Mouse (Mus musculus) embryonic facial prominence, embryonic 14.5 days (tissue): ENCODE results near the gene Ube4b. TPM values are rescaled to one million over a fixed set of nuclear protein-coding genes. Genes with fewer than 3 reads are reported as not detected.
A peak's percentile ranks its signal among the peaks of the same experiment; 100 is the strongest.

ENCODE experiments used
- ATAC-seq: fragments of 200-750 bp; cut with Nextera tagmentation; 2 replicates; pipeline ENCODE4 v1.8.0; 2017; ENCODE audit warnings: low read depth, moderate number of reproducible peaks, moderate TSS enrichment
- DNase-seq: peaks from one replicate; pipeline ENCODE4 v3.0.0-alpha.2; 2015; ENCODE audit warnings: low spot score
- H3K27ac ChIP-seq: fragments of 300-500 bp; sonication (generic); replicated peaks from 2 replicates; pipeline ENCODE4 v1.5.1; 2014; ENCODE audit warnings: low read depth, mild to moderate bottlenecking, low read length, moderate library complexity
- H3K27me3 ChIP-seq: fragments of 300-500 bp; sonication (generic); replicated peaks from 2 replicates; pipeline ENCODE4 v1.6.1; 2014; ENCODE audit warnings: low read length; ENCODE audit not compliant: control insufficient read depth, insufficient read depth
- H3K36me3 ChIP-seq: fragments of 300-500 bp; sonication (generic); 2 replicates; pipeline ENCODE4 v1.6.1; 2014; ENCODE audit warnings: low read length, mixed read lengths; ENCODE audit not compliant: control insufficient read depth, insufficient read depth
- H3K4me1 ChIP-seq: fragments of 300-500 bp; sonication (generic); 2 replicates; pipeline ENCODE4 v1.6.1; 2014; ENCODE audit warnings: antibody characterized with exemption, low read length; ENCODE audit not compliant: control insufficient read depth, insufficient read depth
- H3K4me2 ChIP-seq: fragments of 300-500 bp; sonication (generic); 2 replicates; pipeline ENCODE4 v1.6.1; 2014; ENCODE audit warnings: low read depth, mild to moderate bottlenecking, low read length, moderate library complexity, mixed read lengths
- H3K4me3 ChIP-seq: fragments of 300-500 bp; sonication (generic); 2 replicates; pipeline ENCODE4 v1.5.1; 2014; ENCODE audit warnings: low read depth, mild to moderate bottlenecking, low read length
- H3K9ac ChIP-seq: fragments of 300-500 bp; sonication (generic); 2 replicates; pipeline ENCODE4 v1.6.1; 2014; ENCODE audit warnings: low read depth, mild to moderate bottlenecking, low read length, moderate library complexity, mixed read lengths
- H3K9me3 ChIP-seq: fragments of 300-500 bp; sonication (generic); 2 replicates; pipeline ENCODE4 v1.6.1; 2016; ENCODE audit warnings: low read length; ENCODE audit not compliant: control insufficient read depth
- WGBS: fragments of 180-500 bp; shearing (Covaris S2); extraction: QIAGEN DNeasy Blood & Tissue Kit; methylation state at CpG from one replicate; pipeline ENCODE4 v1.1.7; 2014; 5-methylcytosine and 5-hydroxymethylcytosine counted together
- polyA plus RNA-seq: library from polyadenylated mRNA; unstranded; fragments of >200 nt; fragmentation: Nextera tagmentation; extraction: Ambion mirVana; gene quantifications from 2 replicates; pipeline ENCODE4 v1.2.1, GENCODE M21; 2014

Gene Ube4b
- polyA plus RNA-seq, 1 experiment from 2014 or later = 43.7 TPM

GRCm38 (mm10) chr4:149354671-149355070 is 71.9 kb downstream of the Ube4b start:
- no peak overlapping the region for H3K9ac ChIP-seq

GRCm38 (mm10) chr4:149351596-149352150 is 74.9 kb downstream of the Ube4b start:
- no peak overlapping the region for H3K27ac ChIP-seq
- no peaks in the 10 kb centered on the region for H3K4me1 ChIP-seq
- ATAC-seq (no peak), DNase-seq (no peak)
- H3K4me2 ChIP-seq = no peak overlapping the region
- H3K4me3 ChIP-seq = no peak overlapping the region
- no peaks in the 10 kb centered on the region for H3K27me3 ChIP-seq
- peaks cover 87% of the 10 kb centered on the region for H3K36me3 ChIP-seq
- no peaks in the 10 kb centered on the region for H3K9me3 ChIP-seq
- no peak overlapping the region for H3K9ac ChIP-seq
- 81% methylated on average over 8 of the region's 8 CpGs for WGBS

More at GRCm38 (mm10) chr4:149354671-149355070, 71.9 kb downstream of the Ube4b start:
- ATAC-seq (no peak), DNase-seq (no peak)
- peaks cover 96% of the 10 kb centered on the region for H3K36me3 ChIP-seq
- H3K4me3 ChIP-seq = no peak overlapping the region
- H3K9me3 ChIP-seq = no peaks in the 10 kb centered on the region
- no peak overlapping the region for H3K4me2 ChIP-seq
- no peaks in the 10 kb centered on the region for H3K27me3 ChIP-seq
- WGBS = 96% methylated on average over 8 of the region's 8 CpGs
- no peaks in the 10 kb centered on the region for H3K4me1 ChIP-seq
- H3K27ac ChIP-seq = no peak overlapping the region

- ATAC-seq (no peak), DNase-seq (no peak)
- H3K27ac ChIP-seq = no peak overlapping the region
- H3K36me3 ChIP-seq = peaks cover 85% of the 10 kb centered on the region
- no peak overlapping the region for H3K4me2 ChIP-seq
- no peaks in the 10 kb centered on the region for H3K4me1 ChIP-seq
- no peaks in the 10 kb centered on the region for H3K27me3 ChIP-seq
- H3K4me3 ChIP-seq = no peak overlapping the region
- 72% methylated on average over 5 of the region's 5 CpGs for whole genome bisulfite sequencing
- no peaks in the 10 kb centered on the region for H3K9me3 ChIP-seq
- H3K9ac ChIP-seq = no peak overlapping the region
Measured at GRCm38 (mm10) chr4:149348963-149349362, 77.6 kb downstream of the Ube4b start.

- Histone ChIP-seq H3K4me3 (no peak overlapping the region), H3K4me1 (no peaks in the 10 kb centered on the region), H3K27me3 (no peaks in the 10 kb centered on the region), H3K9me3 (no peaks in the 10 kb centered on the region), H3K9ac (no peak overlapping the region), H3K27ac (no peak overlapping the region), H3K36me3 (peaks cover 86% of the 10 kb centered on the region), H3K4me2 (no peak overlapping the region)
- WGBS = 66% methylated on average over 5 of the region's 5 CpGs
- ATAC-seq = peak; percentile 43; the same call in 1 of the 2 replicates
- peak; percentile 29 for DNase-seq
Measured at GRCm38 (mm10) chr4:149345873-149346272, 80.7 kb downstream of the Ube4b start.

GRCm38 (mm10) chr4:149344311-149344710 is 82.2 kb downstream of the Ube4b start:
- no peak for ATAC-seq
- H3K4me1 ChIP-seq = no peaks in the 10 kb centered on the region
- no peak for DNase-seq
- H3K9me3 ChIP-seq = no peaks in the 10 kb centered on the region
- H3K4me2 ChIP-seq = no peak overlapping the region
- WGBS = 76% methylated on average over 8 of the region's 8 CpGs
- H3K27me3 ChIP-seq = no peaks in the 10 kb centered on the region
- H3K4me3 ChIP-seq = no peak overlapping the region
- H3K36me3 ChIP-seq = peaks cover 87% of the 10 kb centered on the region
- H3K27ac ChIP-seq = no peak overlapping the region
- no peak overlapping the region for H3K9ac ChIP-seq

GRCm38 (mm10) chr4:149340680-149341079 is 85.9 kb downstream of the Ube4b start:
- WGBS = 28% methylated on average over 2 of the region's 2 CpGs
- no peak for DNase-seq

GRCm38 (mm10) chr4:149339426-149340214 is 86.9 kb downstream of the Ube4b start:
- ATAC-seq (no peak), DNase-seq (no peak)
- no peak overlapping the region for H3K27ac ChIP-seq
- no peaks in the 10 kb centered on the region for H3K4me1 ChIP-seq
- H3K4me3 ChIP-seq = no peak overlapping the region
- WGBS = 64% methylated on average over 5 of the region's 5 CpGs
- no peaks in the 10 kb centered on the region for H3K9me3 ChIP-seq
- H3K27me3 ChIP-seq = no peaks in the 10 kb centered on the region
- peaks cover 95% of the 10 kb centered on the region for H3K36me3 ChIP-seq
- H3K4me2 ChIP-seq = no peak overlapping the region
- H3K9ac ChIP-seq = no peak overlapping the region

More at GRCm38 (mm10) chr4:149340680-149341079, 85.9 kb downstream of the Ube4b start:
- H3K27me3 ChIP-seq = no peaks in the 10 kb centered on the region
- H3K36me3 ChIP-seq = peaks cover 94% of the 10 kb centered on the region
- no peak overlapping the region for H3K4me3 ChIP-seq
- H3K4me1 ChIP-seq = no peaks in the 10 kb centered on the region
- no peak for ATAC-seq
- no peaks in the 10 kb centered on the region for H3K9me3 ChIP-seq
- H3K27ac ChIP-seq = no peak overlapping the region
- H3K4me2 ChIP-seq = no peak overlapping the region
- no peak overlapping the region for H3K9ac ChIP-seq

- DNase-seq = no peak
- no peaks in the 10 kb centered on the region for H3K4me1 ChIP-seq
- H3K4me3 ChIP-seq = no peak overlapping the region
- 0 out of 2 replicates have a peak, but pooled peaks have one; percentile 33 for ATAC-seq
- no peak overlapping the region for H3K27ac ChIP-seq
- no peaks in the 10 kb centered on the region for H3K9me3 ChIP-seq
- no peak overlapping the region for H3K9ac ChIP-seq
- WGBS = 66% methylated on average over 2 of the region's 2 CpGs
- peaks cover 95% of the 10 kb centered on the region for H3K36me3 ChIP-seq
- H3K4me2 ChIP-seq = no peak overlapping the region
- no peaks in the 10 kb centered on the region for H3K27me3 ChIP-seq
Measured at GRCm38 (mm10) chr4:149338137-149338536, 88.4 kb downstream of the Ube4b start.
